Mouse (Mus musculus): Measurements from ENCODE around the gene Slc37a2.

Slc37a2 gene

GRCm38 (mm10) chr9:37255149-37255888 lies at the start of gene Slc37a2:
Slc37a2 (minus strand) TSS chr9:37255738.
- 1% methylated on average over 38 of the region's 38 CpGs for WGBS

DNA sequence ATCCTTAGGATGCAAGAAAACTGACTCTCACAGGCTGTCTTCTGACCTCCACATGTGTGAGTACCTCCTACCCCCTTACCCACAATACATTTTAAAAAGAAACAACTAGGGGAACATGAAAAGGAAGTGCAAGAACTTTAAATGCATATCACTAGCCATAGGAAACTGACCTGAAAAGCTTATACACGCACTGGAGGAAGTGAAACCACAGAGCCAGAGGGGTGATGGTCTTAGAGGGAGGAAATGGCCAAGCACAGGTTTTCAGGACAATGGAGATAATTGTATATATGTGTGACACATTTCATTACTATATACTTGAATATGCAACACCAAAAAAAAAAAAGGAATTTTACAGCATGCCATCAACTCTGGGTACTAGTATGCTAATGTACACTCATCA lies 46.2 kb upstream of the Slc37a2 start:
- WGBS, result 89% methylated on average over 1 of the region's 1 CpGs

- WGBS, result 69% methylated on average over 1 of the region's 1 CpGs
Measured at GRCm38 (mm10) chr9:37300501-37300900, 45.0 kb upstream of the Slc37a2 start.

DNA sequence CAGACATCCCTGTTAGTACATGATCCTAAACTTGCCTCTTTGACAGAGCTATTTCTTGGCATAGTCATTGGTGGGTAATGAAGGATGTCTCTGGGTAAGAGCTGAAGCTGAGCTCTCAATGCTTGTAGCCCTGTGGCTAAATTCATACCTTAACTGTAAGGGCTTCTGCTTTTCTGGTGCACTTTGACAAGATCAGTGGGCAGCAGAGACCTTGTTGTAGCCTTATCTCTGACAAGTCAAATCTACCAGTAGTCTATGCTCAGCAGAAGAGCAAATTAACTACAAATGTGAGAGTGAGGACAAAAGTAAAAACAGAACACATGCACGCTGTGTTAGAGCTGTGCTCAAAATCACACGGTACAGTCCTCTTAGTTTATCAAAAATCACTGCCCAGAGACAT lies 11.1 kb upstream of the Slc37a2 start:
- 84% methylated on average over 2 of the region's 2 CpGs for WGBS

DNA sequence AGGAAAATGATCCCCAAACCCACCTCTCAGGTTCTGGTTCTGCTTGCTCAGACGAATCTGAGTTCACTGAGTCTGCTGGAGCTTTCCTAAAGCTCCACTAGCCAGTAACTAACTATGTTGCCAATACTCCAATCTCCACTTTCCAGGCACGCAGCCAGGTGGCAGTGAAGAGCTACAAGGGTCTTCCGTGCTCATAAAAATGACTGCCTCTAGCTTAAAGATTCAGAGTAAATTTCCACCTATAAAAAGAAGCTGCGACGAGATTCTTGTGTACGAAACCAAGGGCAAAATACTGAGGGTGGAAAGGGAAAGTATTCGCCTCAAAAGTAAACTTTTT lies 319 bp upstream of the Slc37a2 start:
- WGBS, result 14% methylated on average over 7 of the region's 7 CpGs

DNA sequence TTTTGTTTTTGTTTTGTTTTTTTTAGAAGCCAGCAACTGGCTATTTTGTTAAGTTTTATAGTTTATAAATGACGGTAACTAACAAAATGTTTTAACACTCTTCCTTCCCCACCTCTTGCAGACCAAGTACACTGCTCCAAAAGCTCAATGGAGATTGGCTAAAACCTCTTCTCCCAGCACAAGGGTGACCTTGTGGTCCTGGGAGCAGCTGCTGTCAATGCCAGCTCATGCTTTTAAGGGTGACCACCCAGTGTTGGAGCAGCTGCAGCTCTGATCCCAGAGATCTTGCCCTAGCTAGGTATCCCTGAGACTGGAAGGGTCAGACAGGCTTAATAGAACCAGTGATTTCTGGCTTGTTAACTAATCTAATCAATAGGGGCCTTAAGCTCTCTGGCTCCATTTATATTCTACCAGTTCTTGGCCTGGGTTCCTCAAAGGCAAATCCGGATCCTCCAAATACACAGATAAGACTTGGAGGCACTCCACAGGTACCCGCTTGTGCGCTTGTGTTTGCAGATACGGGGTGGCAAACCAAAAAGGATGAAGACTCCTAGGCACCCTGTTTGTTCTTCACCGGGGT lies 917 bp downstream of the Slc37a2 start:
- 19% methylated on average over 6 of the region's 6 CpGs for WGBS

GRCm38 (mm10) chr9:37250631-37251030 lies 4.9 kb downstream of the Slc37a2 start:
- 91% methylated on average over 6 of the region's 6 CpGs for WGBS

DNA sequence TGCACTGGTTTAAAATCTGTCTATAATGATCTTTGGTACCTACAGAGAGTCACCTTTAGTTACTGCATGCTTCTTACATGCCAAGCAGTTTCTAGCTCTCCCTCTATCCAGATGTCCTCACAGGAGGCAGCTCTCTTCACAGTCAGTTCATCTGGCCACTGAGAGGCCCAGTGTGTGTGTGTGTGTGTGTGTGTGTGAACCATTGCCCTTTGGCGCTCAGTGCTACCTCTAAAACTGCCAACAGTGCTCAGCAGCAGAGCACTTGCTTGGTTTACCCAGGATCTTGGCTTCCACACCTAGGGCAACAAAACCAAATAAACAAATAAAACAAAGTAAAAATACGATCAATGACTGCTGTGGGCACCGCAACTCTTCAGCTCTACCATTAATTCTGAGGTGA lies 5.6 kb downstream of the Slc37a2 start:
- 93% methylated on average over 3 of the region's 3 CpGs for WGBS

DNA sequence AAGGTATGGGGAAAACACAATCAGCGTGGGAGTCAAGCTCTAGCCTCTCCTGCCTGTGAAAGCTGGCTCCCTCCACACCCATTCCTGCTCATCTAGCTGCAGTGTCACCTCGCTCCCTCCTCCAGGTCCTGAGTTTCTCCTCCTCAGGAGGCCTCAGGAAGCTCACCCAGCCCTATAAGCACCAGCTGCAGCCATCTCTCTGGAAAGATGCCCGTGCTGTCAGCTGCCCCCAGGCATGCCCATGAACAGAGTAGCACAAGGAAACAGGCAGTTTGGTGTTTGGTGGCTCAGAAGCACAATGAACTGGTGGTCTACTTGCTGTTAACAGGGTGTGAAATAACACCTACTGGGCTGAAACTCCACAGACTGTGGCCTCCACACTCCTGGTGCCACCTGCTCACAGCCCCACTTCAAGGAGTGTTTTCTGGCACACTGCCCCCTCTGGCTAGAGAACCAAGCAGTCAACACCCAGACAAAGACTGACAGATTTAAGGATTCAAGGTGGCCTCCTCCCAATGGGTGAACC lies 7.1 kb downstream of the Slc37a2 start:
- WGBS, result 49% methylated on average over 3 of the region's 3 CpGs

DNA sequence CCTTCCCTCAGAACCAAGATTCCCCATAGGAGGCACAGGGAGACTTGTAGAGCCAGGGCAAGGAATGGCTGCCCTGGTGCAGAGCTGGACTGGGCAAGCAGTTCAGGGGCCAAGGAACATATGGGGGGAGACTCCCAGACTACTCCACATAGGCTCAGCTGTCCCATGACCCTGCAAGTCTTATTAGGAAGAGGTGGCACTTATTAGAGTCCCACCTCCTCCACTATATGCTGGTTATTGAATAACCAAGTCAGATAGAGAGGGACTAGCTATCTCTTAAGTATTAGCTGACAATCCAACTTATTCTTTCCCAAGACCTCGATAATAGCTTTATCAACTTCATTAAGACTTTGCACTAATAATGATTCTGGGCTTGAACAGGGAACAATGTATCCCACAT lies 9.7 kb downstream of the Slc37a2 start:
- WGBS, result 95% methylated on average over 1 of the region's 1 CpGs

GRCm38 (mm10) chr9:37245404-37245803 lies 10.1 kb downstream of the Slc37a2 start:
- WGBS, result 80% methylated on average over 2 of the region's 2 CpGs

- 67% methylated on average over 1 of the region's 1 CpGs for WGBS
Measured at GRCm38 (mm10) chr9:37244600-37244999, 10.9 kb downstream of the Slc37a2 start.

- WGBS, result 80% methylated on average over 3 of the region's 3 CpGs
Measured at GRCm38 (mm10) chr9:37242764-37243163, 12.8 kb downstream of the Slc37a2 start.

DNA sequence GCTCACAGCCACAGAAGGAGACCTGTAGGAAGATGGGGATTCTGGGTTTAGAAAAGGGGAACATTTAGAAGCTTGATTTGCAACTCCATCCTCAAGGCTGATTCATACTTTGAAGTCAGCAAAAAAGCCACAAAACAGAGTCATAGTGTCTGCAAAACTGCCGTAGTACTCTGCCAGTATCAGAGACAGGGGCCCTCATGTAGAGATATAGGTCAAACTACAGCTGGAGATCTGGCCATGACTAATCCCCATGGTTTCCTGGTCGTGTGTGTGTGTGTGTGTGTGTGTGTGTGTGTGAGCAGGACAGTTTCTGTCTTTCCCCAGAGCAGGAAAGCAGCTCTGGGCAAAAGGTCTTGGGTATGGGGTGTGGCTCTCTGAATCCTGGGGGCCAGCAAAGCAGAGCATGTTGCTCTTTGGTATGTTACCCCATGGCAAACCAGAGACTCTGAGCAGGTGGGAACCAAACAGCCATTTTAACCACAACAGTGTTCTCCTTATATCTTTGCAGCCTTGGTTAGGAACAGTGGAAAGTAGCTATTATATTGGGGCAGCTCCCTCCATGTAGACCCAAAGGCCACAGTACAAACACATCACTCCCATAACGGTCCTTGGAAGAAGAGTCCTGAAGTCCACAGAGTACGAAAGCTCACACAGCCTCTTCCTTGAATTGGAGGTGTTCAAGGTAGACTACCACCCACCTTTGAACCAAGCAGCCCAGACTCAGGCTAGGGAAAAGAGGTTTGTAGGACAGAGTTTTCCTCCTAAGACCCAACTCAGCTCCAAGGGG lies 19.4 kb downstream of the Slc37a2 start:
- 70% methylated on average over 4 of the region's 4 CpGs for WGBS

GRCm38 (mm10) chr9:37232201-37233195 lies 23.0 kb downstream of the Slc37a2 start:
- WGBS, result 74% methylated on average over 22 of the region's 22 CpGs

DNA sequence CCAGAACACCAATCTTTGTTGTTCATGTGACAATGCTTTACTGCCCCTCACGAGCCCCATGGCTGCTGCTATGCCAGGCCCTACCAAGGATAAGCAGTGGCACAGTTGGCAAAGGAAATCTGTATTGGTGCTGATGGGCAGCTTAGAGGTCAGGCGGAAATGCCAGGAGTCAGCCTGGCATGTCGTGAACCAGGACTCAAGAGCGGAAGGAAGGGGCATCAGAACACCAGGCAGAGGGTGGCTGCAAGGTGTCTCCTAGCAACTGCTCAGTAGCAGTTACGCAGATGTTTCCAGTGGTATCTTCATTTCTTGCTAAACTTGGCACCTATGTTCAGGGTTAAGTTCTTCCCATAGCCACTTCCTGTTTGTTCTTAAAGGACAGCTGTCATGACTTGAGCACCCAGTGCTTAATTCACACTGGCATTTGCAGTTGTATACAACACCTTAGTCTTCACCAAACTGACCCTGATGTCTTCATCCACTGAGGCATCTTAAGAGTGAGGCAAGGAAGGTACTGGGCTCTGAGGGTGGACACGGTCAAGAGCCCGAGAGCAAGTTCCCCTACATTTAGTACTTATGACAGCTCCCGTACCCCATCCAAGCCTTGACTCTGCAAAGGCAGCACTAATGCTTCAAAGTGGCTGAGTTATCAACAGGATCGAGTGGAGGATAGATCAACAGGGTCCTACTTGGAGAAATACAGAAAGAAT lies 24.9 kb downstream of the Slc37a2 start:
- WGBS, result 92% methylated on average over 9 of the region's 9 CpGs

- WGBS, result 0% methylated on average over 1 of the region's 1 CpGs
Measured at GRCm38 (mm10) chr9:37229880-37230325, 25.6 kb downstream of the Slc37a2 start.

DNA sequence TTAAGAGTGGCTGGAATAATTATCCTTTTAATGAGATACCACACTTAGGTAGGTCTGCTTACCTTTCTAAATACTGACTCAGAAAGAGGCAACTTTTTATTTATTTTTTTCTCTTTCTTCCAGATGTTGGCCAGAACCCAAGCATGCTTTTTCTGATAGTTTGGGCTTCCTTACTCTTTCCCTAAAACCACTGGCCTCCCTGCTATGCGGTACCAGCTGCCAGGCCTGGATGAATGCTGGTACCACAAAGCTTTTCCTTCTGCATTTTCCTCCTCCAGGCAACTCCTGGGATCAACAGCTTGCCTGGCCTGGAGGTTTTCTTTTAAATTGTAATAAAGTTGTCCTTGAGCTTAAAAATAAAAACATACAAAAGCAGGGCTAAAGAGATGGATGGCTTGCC lies 30.0 kb downstream of the Slc37a2 start:
- WGBS, result 84% methylated on average over 1 of the region's 1 CpGs

DNA sequence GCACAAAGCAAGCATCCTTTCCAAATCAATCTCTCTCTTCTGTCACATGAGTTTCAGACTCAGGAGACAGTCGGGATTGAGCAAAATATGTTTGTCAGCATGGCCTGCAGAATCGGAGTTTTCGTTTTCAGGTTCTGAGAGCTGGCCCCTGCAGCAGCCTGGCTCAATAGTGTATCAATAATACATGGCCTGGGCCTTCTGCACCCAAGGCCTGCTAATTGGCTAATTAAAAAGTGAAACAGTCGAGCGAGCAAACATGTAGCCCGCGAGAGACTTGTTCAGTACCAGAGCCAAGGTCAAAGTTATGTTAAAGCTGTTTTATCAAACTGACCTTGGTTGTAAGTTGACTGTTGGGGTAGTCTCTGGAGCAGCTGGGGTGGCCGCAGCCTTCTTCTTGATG lies 34.8 kb downstream of the Slc37a2 start:
- 80% methylated on average over 8 of the region's 8 CpGs for WGBS

DNA sequence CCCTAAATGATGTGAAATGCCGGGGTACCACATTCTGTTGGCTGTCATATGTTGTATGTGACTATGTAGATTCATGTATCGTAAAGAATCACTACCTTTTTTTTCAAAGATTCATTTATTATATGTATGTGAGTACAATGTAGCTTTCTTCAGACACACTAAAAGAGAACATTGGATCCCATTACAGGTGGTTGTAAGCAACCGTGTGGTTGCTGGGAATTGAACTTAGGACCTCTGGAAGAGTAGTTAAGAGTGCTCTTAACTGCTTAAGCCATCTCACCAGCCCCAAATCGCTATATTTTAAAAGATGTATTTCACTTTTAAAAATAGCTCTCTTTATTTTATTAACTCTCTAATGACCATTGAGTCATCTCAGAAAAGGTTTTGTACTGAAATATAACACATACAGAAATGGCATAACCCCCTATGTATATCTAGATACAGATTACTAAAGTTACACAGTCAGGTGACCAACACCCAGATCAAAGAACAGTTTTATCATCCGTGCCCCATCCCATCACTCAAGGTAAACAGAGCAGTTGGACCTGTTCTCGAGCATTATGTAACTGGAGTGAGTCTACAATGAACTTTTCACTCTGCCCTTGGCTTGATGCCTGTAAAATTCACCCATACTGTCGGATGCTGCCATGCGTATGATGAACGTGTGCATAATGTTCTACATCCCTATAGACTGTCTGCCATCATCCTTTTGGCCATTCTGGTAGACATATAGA lies 41.0 kb downstream of the Slc37a2 start:
- 87% methylated on average over 9 of the region's 9 CpGs for WGBS

Data from cerebral cortex, adult 2 months (tissue).